Mouse (Mus musculus) limb, embryonic 13.5 days (tissue): ENCODE data around the gene Trim15. TPM values are rescaled to one million over a fixed set of nuclear protein-coding genes. Genes with fewer than 3 reads are reported as not detected.

Experiments used
- polyA plus RNA-seq: library from polyadenylated mRNA; unstranded; fragments of >200 nt; fragmentation: Nextera tagmentation; extraction: Ambion mirVana; gene quantifications from 2 replicates; pipeline ENCODE4 v1.2.1, GENCODE M21; 2015

Trim15 gene
- polyA plus RNA-seq, 1 experiment from 2014 or later, result 0.28 TPM

Other genes with a start within 250 kb of the Trim15 start
- gene H2-M9, start 224.5 kb downstream of the Trim15 start, polyA plus RNA-seq, result not detected in 2 replicates
- not detected in 2 replicates for gene H2-M1, start 195.0 kb downstream of the Trim15 start, polyA plus RNA-seq
- gene H2-M10.5, start 94.3 kb downstream of the Trim15 start, polyA plus RNA-seq, result not detected in 2 replicates
- gene H2-M10.6, start 55.0 kb downstream of the Trim15 start, polyA plus RNA-seq, result not detected in 2 replicates
- gene Trim26, start 30.1 kb downstream of the Trim15 start, polyA plus RNA-seq, result 52.3 and 53.7 TPM in 2 replicates
- gene Trim10, start 2.4 kb upstream of the Trim15 start, polyA plus RNA-seq, result 2.5 and 3.9 TPM in 2 replicates
- not detected in 2 replicates for gene Trim40, start 22.9 kb upstream of the Trim15 start, polyA plus RNA-seq
- gene Trim31, start 30.9 kb upstream of the Trim15 start, polyA plus RNA-seq, result not detected in 2 replicates
- gene Rnf39, start 75.7 kb upstream of the Trim15 start, polyA plus RNA-seq, result 1.4 and 1.5 TPM in 2 replicates
- 115 and 118 TPM in 2 replicates for gene Ppp1r11, start 84.5 kb upstream of the Trim15 start, polyA plus RNA-seq
- gene Znrd1, start 91.3 kb upstream of the Trim15 start, polyA plus RNA-seq, result 111 and 117 TPM in 2 replicates
- gene Znrd1as, start 91.4 kb upstream of the Trim15 start, polyA plus RNA-seq, result 5.7 and 5.8 TPM in 2 replicates
- gene 2410137M14Rik, start 114.0 kb upstream of the Trim15 start, polyA plus RNA-seq, result not detected in 2 replicates
- 1.3 TPM in 2 replicates for gene H2-M5, start 122.3 kb upstream of the Trim15 start, polyA plus RNA-seq
- gene Zfp57, start 134.0 kb upstream of the Trim15 start, polyA plus RNA-seq, result 136 and 138 TPM in 2 replicates
- gene Mog, start 156.2 kb upstream of the Trim15 start, polyA plus RNA-seq, result 0.18 and 0.22 TPM in 2 replicates
- gene Gabbr1, start 178.8 kb upstream of the Trim15 start, polyA plus RNA-seq, result 13.3 and 15.2 TPM in 2 replicates
- 0.09 TPM in 1 of 2 replicates, not detected in the other for gene Olfr90, start 221.3 kb upstream of the Trim15 start, polyA plus RNA-seq
- not detected in 2 replicates for gene Olfr91, start 231.1 kb upstream of the Trim15 start, polyA plus RNA-seq